Mouse (Mus musculus) bone marrow, adult 2 months (tissue): ENCODE data around the gene Erich2.

Experiments
- CTCF ChIP-seq: fragments of 200-500 bp; IDR thresholded peaks from 2 replicates; pipeline ENCODE4 v1.5.1; 2011; ENCODE audit warnings: low read length, control low read depth; ENCODE audit not compliant: control insufficient read depth, insufficient read depth
- POLR2A ChIP-seq: fragments of 200-500 bp; IDR thresholded peaks from 2 replicates; pipeline ENCODE4 v1.6.1; 2011; ENCODE audit warnings: low read depth, mild to moderate bottlenecking, control low read depth, low read length, borderline replicate concordance; ENCODE audit not compliant: control insufficient read depth

DNA sequence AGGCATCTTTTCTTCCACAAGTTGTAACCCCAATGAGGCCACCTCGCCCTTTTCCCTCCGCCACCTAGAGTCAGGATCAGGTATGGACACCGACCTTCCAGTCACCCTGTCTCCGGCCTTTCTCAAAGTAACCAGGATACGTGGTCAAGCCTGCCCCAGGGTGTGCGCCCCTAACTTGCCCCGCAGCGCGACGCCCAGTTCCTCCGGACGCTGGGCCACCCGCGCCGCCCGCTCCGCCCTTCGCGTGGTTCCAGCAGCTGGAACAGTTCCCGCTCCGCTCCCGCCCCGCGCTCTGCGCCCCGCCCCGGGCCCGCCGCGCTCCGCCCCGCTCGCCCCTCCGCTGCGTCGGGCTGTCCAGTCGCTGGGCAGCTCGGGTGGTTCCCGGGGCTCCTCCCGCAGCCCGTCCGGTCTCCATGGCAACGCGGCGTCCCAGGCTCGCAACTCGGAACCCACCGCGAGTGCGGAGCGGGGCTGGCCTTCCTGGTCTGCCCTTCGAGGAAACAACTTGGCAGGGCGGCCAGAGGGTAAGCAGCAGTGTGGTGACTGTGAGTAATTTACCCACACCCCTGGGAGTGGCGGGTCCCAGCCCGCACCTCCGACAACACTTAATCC is 508 bp downstream of the Erich2 start:
- TF ChIP-seq CTCF (no peak), POLR2A (no peak)
